Mouse (Mus musculus): Measurements from ENCODE around the gene Cntrl. TPM values are rescaled to one million over a fixed set of nuclear protein-coding genes. Genes with fewer than 3 reads are reported as not detected.

The Cntrl gene
- polyA plus RNA-seq, 1 experiment = 13.1 TPM

DNA sequence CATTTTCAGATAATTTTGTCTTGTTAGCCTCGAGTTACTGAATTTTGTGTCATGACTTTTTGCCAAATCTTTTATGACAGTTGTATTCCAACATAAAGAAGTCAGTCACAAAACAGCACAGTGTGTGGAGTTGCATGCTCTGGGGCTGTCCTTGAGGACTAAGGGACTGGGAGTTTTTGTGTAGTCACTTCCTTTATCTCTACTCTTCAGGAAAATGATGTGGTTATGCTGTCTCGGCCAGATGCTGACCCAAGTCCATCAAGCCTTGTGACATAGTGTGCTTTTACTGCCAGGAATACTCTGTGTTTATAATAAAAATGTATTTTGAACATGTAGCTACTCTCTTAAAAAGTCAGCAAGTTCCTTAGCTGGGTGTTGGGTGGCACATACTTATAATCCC is 47.7 kb downstream of the Cntrl start:
- TF ChIP-seq GATA1 (IDR thresholded peaks at IDR 0.05; ENCODE audit: low read length) = no peak

DNA sequence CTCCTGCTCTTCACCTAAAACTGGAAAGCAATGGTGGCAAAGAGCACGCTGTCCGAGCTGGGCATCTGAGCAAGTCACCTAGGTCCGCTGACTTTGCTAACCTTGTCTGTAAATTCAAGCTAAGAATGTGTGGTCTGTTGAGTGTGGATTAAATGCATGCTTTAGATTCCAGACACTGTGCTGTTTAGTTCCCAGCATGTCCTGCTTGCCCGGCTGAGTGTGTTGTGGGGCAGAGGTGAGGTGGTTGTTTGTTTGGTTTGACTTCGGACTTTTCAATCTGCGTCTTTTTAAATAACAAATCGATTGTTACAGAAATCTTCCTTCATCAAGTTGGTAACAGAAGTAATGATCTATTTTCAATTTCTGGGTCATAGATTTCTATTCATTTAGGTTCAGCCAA is 48.5 kb downstream of the Cntrl start:
- TF ChIP-seq GATA1 (IDR thresholded peaks at IDR 0.05; ENCODE audit: low read length) = no peak

DNA sequence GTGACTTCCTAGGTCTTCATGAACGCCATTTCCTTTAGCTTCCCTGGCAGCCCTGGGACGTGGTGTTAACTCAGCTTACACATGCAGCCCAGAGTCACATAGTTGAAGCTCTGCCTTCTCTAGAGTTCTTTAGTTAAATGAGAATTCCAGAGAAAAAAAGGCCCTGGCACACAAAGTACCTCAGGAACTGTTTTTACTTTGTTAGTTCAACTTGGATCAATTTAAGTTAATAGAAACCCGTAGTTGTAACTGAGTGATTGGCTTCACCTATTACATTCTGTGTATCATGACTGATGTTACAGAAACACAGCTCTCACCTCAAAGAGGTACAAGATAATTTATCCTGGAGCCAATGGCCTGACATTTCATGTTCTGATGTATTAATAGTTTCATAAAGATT is 49.1 kb downstream of the Cntrl start:
- TF ChIP-seq GATA1 (IDR thresholded peaks at IDR 0.05; ENCODE audit: low read length) = no peak

DNA sequence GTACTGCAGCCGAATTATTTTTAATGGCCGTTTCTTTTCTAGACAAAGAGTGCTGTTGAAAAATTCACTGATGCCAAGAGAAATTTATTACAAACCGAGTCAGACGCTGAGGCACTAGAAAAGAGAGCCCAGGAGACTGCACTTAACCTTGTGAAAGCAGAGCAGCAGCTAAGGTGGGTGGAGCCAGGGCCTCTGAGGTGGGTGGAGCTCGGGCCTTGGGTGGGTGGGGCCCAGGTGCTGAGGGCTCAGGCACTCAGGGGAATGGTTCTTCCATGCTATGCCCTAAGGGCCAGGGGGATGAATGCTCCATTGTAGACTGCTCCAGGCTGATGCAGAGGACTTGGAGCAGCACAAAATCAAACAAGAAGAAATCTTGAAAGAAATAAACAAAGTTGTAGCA is 50.9 kb downstream of the Cntrl start:
- no peak for TF ChIP-seq GATA1 (IDR thresholded peaks at IDR 0.05; ENCODE audit: low read length)

DNA sequence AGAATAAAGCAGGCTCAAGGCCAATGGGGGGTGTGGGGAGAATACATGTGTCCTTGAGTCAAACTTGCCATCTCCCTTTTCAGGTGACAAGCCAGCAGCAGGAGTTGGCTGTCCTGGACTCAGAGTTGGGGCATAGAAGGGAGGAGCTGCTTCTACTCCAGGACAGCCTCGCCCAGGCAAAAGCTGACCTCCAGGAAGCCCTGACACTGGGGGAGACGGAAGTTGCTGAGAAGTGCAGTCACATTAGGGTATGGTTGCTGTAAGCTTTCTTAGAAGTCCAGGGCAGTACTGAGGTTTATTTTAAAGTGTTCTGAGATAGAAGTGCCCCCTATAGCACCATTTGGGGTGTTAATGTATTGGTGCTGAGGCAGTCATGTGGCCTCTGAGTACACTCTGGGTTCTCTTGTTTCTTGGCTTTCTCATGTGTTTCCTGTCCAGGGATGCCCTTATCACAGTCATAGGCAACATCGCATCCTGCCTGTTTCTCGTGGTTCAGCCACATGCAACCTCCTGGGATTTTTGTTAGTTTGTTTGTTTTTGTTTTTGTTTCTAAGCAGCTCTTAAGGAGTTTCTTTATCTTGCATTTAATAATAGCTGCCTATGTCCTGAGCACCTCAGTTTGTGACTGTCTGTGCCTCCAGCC is 52.7 kb downstream of the Cntrl start:
- no peak for TF ChIP-seq GATA1 (IDR thresholded peaks at IDR 0.05; ENCODE audit: low read length)

DNA sequence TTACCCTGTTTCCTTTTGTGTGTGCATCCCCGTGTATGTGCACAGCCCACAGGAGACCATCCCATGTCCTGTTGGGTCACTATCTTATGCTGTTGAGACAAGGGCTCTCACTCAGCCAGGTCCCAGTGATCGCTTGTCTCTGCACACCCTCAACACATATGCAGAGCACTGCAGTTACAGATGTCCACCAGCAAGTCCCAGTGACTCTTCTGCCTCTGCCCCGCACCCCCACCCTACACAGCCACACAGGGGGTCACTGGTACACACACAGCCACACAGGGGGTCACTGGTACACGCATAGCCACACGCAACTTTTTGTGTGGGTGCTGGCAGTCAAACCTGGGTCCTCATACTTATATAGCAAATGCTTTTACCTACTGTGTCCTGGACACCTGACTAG is 54.1 kb downstream of the Cntrl start:
- no peak for TF ChIP-seq GATA1 (IDR thresholded peaks at IDR 0.05; ENCODE audit: low read length)

DNA sequence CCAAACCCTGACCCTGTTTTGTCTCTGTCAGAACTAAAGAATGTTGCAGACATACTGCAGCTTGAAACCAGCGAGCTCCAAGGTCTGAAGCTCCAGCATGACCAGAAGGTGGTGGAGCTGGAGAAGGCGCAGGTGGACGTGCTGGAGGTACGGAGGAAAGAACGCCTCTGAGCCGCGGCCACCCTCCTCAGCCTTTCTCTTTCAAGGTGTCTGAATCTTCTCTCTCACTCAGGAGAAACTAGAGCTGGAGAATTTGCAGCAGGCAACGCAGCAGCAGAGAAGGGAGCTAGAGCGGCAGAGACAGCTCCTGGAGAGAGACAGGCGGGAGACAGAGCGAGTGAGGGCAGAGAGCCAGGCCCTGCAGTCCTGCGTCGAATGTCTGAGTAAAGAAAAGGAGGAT is 56.1 kb downstream of the Cntrl start:
- no peak for TF ChIP-seq GATA1 (IDR thresholded peaks at IDR 0.05; ENCODE audit: low read length)

DNA sequence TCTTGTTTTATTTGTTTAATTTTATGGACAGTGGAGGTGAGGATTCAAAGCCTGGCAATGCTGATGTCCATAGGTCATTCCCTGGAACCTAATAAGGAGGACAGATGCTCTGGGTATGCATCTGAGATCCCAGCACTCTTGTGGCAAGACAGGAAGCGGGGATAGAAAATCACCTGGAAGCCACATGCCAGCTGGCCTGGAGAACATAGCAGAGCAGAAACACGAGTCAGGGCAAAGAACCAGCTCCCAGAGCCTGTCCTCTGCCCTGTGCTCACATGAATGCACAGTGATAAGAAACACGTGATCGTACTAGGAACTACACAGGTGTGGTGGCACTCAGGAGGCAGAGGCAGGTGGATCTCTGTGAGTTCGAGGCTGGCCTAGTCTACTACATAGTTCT is 57.5 kb downstream of the Cntrl start:
- no peak for TF ChIP-seq GATA1 (IDR thresholded peaks at IDR 0.05; ENCODE audit: low read length)

DNA sequence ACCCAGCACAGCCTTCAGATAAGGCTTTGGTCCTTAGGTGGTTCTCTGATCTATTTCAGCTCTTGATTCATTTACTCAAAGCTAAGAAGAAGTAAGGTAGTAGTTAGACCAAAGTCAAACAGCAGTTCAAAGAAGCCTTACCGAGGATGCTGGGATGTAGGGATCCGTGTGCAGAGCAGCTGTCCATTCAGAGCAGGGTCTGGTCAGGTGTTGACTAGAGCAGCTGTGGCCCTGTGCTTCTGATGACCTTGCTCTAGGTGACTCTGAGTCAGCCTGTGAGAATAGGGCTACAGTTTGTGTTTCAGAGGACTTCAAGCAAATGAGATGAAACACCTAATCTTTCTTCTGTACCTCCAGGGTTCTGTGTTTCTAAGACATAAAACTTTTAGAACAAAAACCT is 60.2 kb downstream of the Cntrl start:
- no peak for TF ChIP-seq GATA1 (IDR thresholded peaks at IDR 0.05; ENCODE audit: low read length)

DNA sequence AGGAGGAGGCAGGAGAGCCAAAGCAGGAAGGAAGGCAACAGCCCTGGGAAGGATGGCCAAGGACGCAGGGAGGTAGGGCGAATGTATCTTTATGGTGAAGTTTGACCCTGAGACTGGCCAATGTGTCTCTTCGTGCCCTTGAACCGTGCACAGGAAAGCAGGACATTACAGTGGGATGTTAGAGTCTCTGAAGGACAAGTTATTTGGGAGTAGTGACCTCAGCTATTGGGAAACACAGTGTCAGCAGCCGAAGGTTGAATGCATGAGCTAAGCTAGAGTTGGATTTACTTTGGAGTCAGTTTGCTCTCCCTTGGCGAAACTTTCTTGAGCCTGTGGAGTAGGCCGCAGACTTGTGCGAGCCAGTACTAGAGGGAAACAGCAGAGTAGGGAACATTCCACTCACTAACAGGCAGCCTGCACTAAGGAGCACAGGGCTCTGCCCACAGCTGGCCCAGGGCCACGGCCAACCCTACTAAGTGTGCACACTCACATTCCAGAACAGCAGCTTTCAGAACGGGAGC is 62.1 kb downstream of the Cntrl start:
- TF ChIP-seq GATA1 (IDR thresholded peaks at IDR 0.05; ENCODE audit: low read length) = no peak

DNA sequence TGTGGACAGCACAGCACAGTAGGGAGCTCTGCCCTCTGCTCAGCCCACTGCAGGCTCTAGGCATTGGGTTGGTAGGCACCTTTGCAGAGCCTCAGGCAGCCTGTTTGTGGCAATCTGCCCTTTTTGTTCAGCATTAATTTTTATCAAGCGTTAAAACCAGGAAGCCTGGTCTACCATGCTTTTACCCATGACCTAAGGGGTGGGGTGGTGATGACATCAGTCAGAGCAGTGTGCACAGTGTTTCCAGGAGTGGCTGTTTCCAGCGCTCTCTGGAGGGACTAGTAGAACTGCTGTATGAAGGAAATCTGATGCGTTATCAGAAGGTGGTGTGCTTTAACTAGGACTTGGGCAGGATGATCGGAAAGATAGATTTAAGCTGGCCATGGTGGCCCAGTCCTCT is 63.0 kb downstream of the Cntrl start:
- no peak for TF ChIP-seq GATA1 (IDR thresholded peaks at IDR 0.05; ENCODE audit: low read length)

DNA sequence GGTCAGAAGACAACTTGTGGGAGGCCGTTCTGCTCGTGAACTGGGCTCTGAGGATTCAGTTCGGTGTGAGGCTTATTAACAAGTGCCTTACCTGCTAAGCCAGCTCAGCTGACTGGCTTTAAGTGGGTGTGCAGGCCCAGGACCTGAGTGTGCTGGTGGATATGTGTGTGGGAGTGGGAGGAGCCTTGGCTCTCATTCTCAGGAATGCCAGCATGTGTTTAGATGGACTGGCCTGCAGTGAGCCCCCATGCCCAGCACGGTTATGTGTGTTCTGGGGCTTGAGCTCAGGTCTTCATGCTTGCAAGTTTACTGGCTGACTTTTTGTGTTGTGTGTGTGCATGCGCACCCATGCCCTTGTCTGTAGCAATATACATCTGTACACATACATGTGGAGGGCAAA is 64.4 kb downstream of the Cntrl start:
- TF ChIP-seq GATA1 (IDR thresholded peaks at IDR 0.05; ENCODE audit: low read length) = no peak

DNA sequence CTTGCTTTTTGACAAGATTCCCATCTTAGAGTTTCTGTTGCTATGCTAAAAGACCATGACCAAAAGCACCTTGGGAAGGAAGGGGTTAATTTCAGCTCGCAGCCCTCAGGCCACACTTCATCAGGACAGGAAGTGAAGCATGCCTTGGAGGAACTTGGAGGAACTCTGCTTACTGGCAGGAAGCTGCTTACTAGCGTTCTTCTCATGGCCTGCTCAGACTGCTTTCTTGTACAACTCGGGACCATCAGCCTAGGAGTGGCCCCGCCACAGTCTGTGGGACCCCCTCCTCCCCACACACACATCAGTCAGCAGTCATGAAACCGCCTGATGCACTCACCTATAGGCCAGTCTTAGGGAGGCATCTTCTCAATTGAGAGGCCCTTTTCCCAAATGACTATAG is 64.8 kb downstream of the Cntrl start:
- TF ChIP-seq GATA1 (IDR thresholded peaks at IDR 0.05; ENCODE audit: low read length) = no peak

DNA sequence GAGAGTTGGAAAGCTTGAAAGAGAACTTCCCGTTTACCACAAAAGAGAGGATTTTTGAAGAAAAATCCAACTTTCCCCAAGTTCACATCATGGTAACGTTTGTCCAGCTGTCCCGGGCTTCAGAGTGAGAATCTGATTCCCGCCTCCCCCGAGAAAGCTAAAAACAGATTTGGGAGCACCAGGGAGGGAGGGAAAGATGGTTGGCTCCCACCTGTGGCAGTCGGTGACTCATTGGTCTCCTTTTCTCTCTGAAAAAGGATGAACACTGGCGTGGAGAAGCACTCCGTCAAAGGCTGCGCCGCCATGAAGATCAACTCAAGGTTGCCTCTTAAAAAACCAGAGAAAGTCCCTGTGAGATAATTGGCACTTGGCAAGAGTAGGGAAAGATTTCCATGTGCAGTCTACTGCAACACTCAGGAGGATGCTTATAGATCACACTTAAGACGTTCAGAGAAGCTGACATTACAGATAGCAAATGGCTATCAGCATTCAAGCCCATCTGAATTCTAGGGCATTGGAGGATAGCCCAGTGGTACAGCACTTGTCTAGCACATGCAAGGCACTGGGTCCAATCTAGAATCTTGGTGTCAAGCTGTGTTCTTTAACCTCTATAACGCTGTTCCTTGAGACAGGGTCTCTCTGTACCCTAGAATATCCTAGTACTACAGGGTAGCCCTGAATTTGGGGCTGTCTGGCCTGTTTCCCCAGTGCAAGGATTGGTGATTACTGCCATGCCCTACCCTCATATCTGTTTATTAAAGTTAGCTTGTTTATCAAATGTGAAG is 66.2 kb downstream of the Cntrl start:
- TF ChIP-seq GATA1 (IDR thresholded peaks at IDR 0.05; ENCODE audit: low read length) = no peak

DNA sequence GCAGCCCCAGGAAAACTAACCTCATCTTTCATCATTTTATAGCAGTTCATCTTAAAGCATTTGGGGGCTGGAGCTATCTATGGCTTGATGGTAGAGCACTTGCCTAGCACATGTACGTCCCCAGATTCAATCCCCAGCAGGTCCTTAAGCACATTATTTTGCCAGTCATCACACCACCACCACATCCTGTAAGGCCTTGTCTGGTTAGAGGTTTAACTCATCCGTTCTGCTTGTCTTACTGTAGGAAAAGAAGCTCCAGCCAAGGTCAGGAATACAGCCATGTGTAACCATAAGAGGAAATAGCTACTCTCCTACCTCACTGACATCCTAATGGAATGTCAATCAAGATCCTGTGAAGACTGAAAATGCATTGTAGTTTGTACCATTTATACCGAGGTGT is 68.9 kb downstream of the Cntrl start:
- no peak for TF ChIP-seq GATA1 (IDR thresholded peaks at IDR 0.05; ENCODE audit: low read length)

DNA sequence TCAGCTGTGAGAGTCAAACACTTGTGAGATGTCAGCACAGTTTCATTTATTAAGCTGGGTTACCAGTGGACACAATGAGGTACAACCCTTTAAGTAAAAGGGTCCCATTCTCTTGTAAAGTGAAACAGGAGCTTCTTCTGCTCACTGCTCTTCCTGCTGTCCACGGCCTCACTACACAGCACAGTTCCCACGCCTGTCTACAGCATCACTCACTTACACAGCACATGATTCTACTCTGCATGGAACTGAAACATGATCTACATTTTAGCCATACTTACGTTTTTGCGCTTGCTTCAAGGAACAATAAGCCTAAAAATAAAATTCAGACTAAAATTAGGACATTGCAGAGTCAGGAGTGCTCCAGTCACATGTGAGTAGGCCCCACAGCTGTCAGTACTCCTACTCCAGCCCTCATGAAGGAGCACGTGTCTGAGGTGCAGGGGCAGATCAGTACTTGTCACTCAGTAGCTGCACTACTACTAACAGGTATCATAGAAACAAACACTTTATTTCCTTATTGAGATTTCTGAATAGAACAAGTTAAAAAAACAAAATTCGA is 73.9 kb downstream of the Cntrl start:
- no peak for TF ChIP-seq GATA1 (IDR thresholded peaks at IDR 0.05; ENCODE audit: low read length)

DNA sequence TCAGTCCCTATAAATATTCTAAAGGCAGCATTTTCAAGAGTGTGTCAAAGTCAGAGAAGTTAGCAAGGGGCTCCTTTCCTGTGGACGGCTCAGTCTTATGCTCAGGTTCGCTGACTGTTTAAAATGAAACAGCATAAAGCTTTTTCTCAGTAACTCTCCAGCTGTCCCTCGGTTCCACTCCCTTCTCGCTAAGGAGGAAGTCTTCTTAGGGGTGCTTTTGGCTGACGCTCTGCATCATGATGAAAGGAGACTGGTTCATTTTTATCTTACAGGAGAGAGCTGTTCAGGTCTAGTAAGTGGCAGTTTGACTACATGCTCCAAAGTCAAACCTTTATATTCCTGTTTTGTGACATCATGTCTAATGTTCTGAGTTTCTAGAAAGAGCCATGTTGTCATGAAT is 79.6 kb downstream of the Cntrl start:
- no peak for TF ChIP-seq GATA1 (IDR thresholded peaks at IDR 0.05; ENCODE audit: low read length)
